ENCODE assay signal across 7 mouse cellular contexts in genomic region chrX:8073881-8074429, GRCm38 (mm10). TPM values are rescaled to one million over a fixed set of nuclear protein-coding genes. Genes with fewer than 3 reads are reported as not detected.
DNase-seq lines count a peak whose midpoint lies in the region; ATAC-seq and TF ChIP-seq lines count a peak whose summit lies in the region.

No protein-coding gene starts in this region.

- peaks cover 34% of the 10 kb centered on the region for H3K79me2 ChIP-seq in macrophage (ENCODE audit: inconsistent target)

- peak overlapping the region; percentile 75 for H3K27ac ChIP-seq in forebrain, embryonic 13.5 days
- H3K27ac ChIP-seq in kidney, postnatal 0 days = peak overlapping the region; percentile 85
- peak overlapping the region; percentile 62 for H3K27ac ChIP-seq in macrophage

- H3K4me1 ChIP-seq in forebrain, embryonic 13.5 days = peaks cover 6% of the 10 kb centered on the region
- no peaks in the 10 kb centered on the region for H3K4me1 ChIP-seq in kidney, postnatal 0 days (replicated peaks; ENCODE audit: insufficient read depth, low read length)

- 16% methylated on average over 49 of the region's 64 CpGs for WGBS in forebrain, embryonic 13.5 days
- WGBS in kidney, postnatal 0 days = 38% methylated on average over 63 of the region's 64 CpGs
- WGBS in macrophage (ENCODE audit: missing documents) = 18% methylated on average over 49 of the region's 64 CpGs

- H3K4me2 ChIP-seq in forebrain, embryonic 13.5 days = peak overlapping the region; percentile 62
- peak overlapping the region; percentile 53 for H3K4me2 ChIP-seq in kidney, postnatal 0 days (ENCODE audit: low read length)

- ATAC-seq in forebrain, embryonic 13.5 days = peak; percentile 4
- peak; percentile 8; the same call in 1 of the 2 replicates for ATAC-seq in kidney, postnatal 0 days (replicated peaks; ENCODE audit: low FRiP score, low read depth)

- DNase-seq in 3134 (ENCODE audit: extremely low read depth, insufficient read length, low spot score) (peak; percentile 66), 416B (ENCODE audit: low read depth) (peak; percentile 40)
- peak; percentile 15 for DNase-seq in brain, adult 2 months (ENCODE audit: low read depth, low spot score)
- peak; percentile 30 for DNase-seq in kidney, postnatal 0 days (ENCODE audit: low spot score)
- DNase-seq in spleen, postnatal 4 days (ENCODE audit: low spot score in 2 of 2) = peak; percentile 32 to 70

- H3K9me3 ChIP-seq in forebrain, embryonic 13.5 days (replicated peaks) = no peaks in the 10 kb centered on the region; the same call in 1 of the 2 replicates
- H3K9me3 ChIP-seq in kidney, postnatal 0 days (replicated peaks; ENCODE audit: low read length) = no peaks in the 10 kb centered on the region

- peak overlapping the region; percentile 61 for H3K4me3 ChIP-seq in forebrain, embryonic 13.5 days
- peak overlapping the region; percentile 56 for H3K4me3 ChIP-seq in kidney, postnatal 0 days (replicated peaks; ENCODE audit: low read depth, low read length)
- peak overlapping the region; percentile 69 for H3K4me3 ChIP-seq in macrophage (ENCODE audit: inconsistent target)

- TF ChIP-seq CTCF in kidney, postnatal 0 days (IDR thresholded peaks at IDR 0.05; ENCODE audit: low read depth) = no peak

- H3K36me3 ChIP-seq in forebrain, embryonic 13.5 days (ENCODE audit: poor library complexity, severe bottlenecking) = peaks cover 13% of the 10 kb centered on the region
- 0 out of 2 replicates have a peak, but pooled peaks cover 2% of the 10 kb centered on the region for H3K36me3 ChIP-seq in kidney, postnatal 0 days (ENCODE audit: insufficient read depth, low read length)
- H3K36me3 ChIP-seq in macrophage (ENCODE audit: inconsistent target) = no peaks in the 10 kb centered on the region

- H3K9ac ChIP-seq in forebrain, embryonic 13.5 days = peak overlapping the region; percentile 68
- peak overlapping the region; percentile 70 for H3K9ac ChIP-seq in kidney, postnatal 0 days (ENCODE audit: low read depth, low read length)

- H3K27me3 ChIP-seq in forebrain, embryonic 13.5 days = no peaks in the 10 kb centered on the region
- no peaks in the 10 kb centered on the region for H3K27me3 ChIP-seq in kidney, postnatal 0 days (ENCODE audit: insufficient read depth, low read length)

RNA-seq across cellular contexts. Expression of gene Suv39h1, which starts 0.6 kb away (rescaled TPM):
- polyA plus RNA-seq in forebrain, embryonic 13.5 days (2015; fragmentation: Nextera tagmentation; extraction: Ambion mirVana) = 62.3 and 72.1 TPM in 2 replicates
- 32.5 and 34.1 TPM in 2 replicates for polyA plus RNA-seq in kidney, postnatal 0 days (2015; fragmentation: Nextera tagmentation; extraction: Ambion mirVana)
- total RNA-seq in macrophage (2018; cell fraction: chromatin; rRNA removed) = 10 to 100 TPM in 20 of 26 experiments, 1 to 10 TPM in 6; 5.6 to 28.2 (median 15.0) TPM
- 10 to 100 TPM in 21 of 26 experiments, 1 to 10 TPM in 5; 6.3 to 15.3 (median 10.6) TPM for total RNA-seq in macrophage (2018; cell fraction: cytosol; rRNA removed)
- 10 to 100 TPM in 21 of 26 experiments, 1 to 10 TPM in 5; 7.4 to 40.0 (median 14.6) TPM for total RNA-seq in macrophage (2018; cell fraction: nucleus; rRNA removed)
- polyA plus RNA-seq in macrophage (2018) = 9.2 to 19.9 TPM (median 11.6 TPM) in 3 replicates

RNA-seq across cellular contexts. Expression of gene Was, which starts 16.3 kb away (rescaled TPM):
- 0.10 TPM in 1 of 2 replicates, not detected in the other for polyA plus RNA-seq in forebrain, embryonic 13.5 days (2015; fragmentation: Nextera tagmentation; extraction: Ambion mirVana)
- 0.16 and 0.28 TPM in 2 replicates for polyA plus RNA-seq in kidney, postnatal 0 days (2015; fragmentation: Nextera tagmentation; extraction: Ambion mirVana)
- total RNA-seq in macrophage (2018; cell fraction: chromatin; rRNA removed) = 100 to 1,000 TPM in 3 of 26 experiments, 10 to 100 TPM in 20, 1 to 10 TPM in 3; 5.4 to 130 (median 62.4) TPM
- 100 to 1,000 TPM in 7 of 26 experiments, 10 to 100 TPM in 19; 56.7 to 111 (median 90.7) TPM for total RNA-seq in macrophage (2018; cell fraction: cytosol; rRNA removed)
- total RNA-seq in macrophage (2018; cell fraction: nucleus; rRNA removed) = 10 to 100 TPM; 13.2 to 84.9 (median 39.9) TPM
- 81.5 to 139 TPM (median 109 TPM) in 3 replicates for polyA plus RNA-seq in macrophage (2018)

RNA-seq across cellular contexts. Expression of gene Glod5, which starts 55.7 kb away (rescaled TPM):
- not detected in 2 replicates for polyA plus RNA-seq in forebrain, embryonic 13.5 days (2015; fragmentation: Nextera tagmentation; extraction: Ambion mirVana)
- polyA plus RNA-seq in kidney, postnatal 0 days (2015; fragmentation: Nextera tagmentation; extraction: Ambion mirVana) = 3.1 and 3.2 TPM in 2 replicates
- total RNA-seq in macrophage (2018; cell fraction: chromatin; rRNA removed) = not detected
- total RNA-seq in macrophage (2018; cell fraction: cytosol; rRNA removed) = not detected
- not detected for total RNA-seq in macrophage (2018; cell fraction: nucleus; rRNA removed)
- not detected in 3 replicates for polyA plus RNA-seq in macrophage (2018)

RNA-seq across cellular contexts. Expression of gene Wdr13, which starts 58.7 kb away (rescaled TPM):
- 36.2 and 43.6 TPM in 2 replicates for polyA plus RNA-seq in forebrain, embryonic 13.5 days (2015; fragmentation: Nextera tagmentation; extraction: Ambion mirVana)
- polyA plus RNA-seq in kidney, postnatal 0 days (2015; fragmentation: Nextera tagmentation; extraction: Ambion mirVana) = 17.9 and 19.5 TPM in 2 replicates
- 100 to 1,000 TPM in 24 of 26 experiments, 10 to 100 TPM in 2; 83.5 to 199 (median 147) TPM for total RNA-seq in macrophage (2018; cell fraction: chromatin; rRNA removed)
- 10 to 100 TPM; 13.1 to 29.5 (median 20.7) TPM for total RNA-seq in macrophage (2018; cell fraction: cytosol; rRNA removed)
- 100 to 1,000 TPM in 14 of 26 experiments, 10 to 100 TPM in 12; 53.6 to 178 (median 103) TPM for total RNA-seq in macrophage (2018; cell fraction: nucleus; rRNA removed)
- 19.0 to 31.3 TPM (median 22.7 TPM) in 3 replicates for polyA plus RNA-seq in macrophage (2018)

Comparison
In these comparisons a context has a peak if more than half of its experiments do, and no peak if none do; other contexts are left out.
1. Peak in every context shown above with its lines: DNase-seq, ATAC-seq, H3K4me3 ChIP-seq and H3K27ac ChIP-seq.
2. DNase-seq: peak in every context shown above with its lines; median percentile 66 in 3134; 51 in spleen, postnatal 4 days; 40 in 416B; 30 in kidney, postnatal 0 days; 15 in brain, adult 2 months.
3. RNA of gene Was, which starts 16.3 kb away (polyA plus RNA-seq): 81.5 to 139 TPM in macrophage; 0.16 to 0.28 TPM in kidney, postnatal 0 days and 0.10 TPM in forebrain, embryonic 13.5 days; every median in the first group is over 10 times any median in the second.